40 mouse cellular contexts compared by ENCODE assay signal in genomic region chr1:63586869-63587268, GRCm38 (mm10). TPM values are rescaled to one million over a fixed set of nuclear protein-coding genes. Genes with fewer than 3 reads are reported as not detected.
DNase-seq lines count a peak whose midpoint lies in the region; ATAC-seq lines count a peak whose summit lies in the region.
"Had no signal": no experiment of that assay in that cellular context is flagged by ENCODE, and none has a peak within 500 bp of the region (broad histone marks: within the 10 kb centered on the region; RNA-seq: fewer than 3 reads in every experiment).

No protein-coding gene starts in this region.

- H3K36me3 ChIP-seq in forebrain, embryonic 10.5 days (replicated peaks) = no peaks in the 10 kb centered on the region
- no peaks in the 10 kb centered on the region for H3K36me3 ChIP-seq in forebrain, embryonic 16.5 days (ENCODE audit: control insufficient read depth, insufficient read depth)
- no peaks in the 10 kb centered on the region for H3K36me3 ChIP-seq in hindbrain, embryonic 16.5 days (ENCODE audit: control insufficient read depth, insufficient read depth, low read length)
- no peaks in the 10 kb centered on the region for H3K36me3 ChIP-seq in hindbrain, embryonic 14.5 days (replicated peaks; ENCODE audit: control insufficient read depth, insufficient read depth)
- H3K36me3 ChIP-seq in limb, embryonic 10.5 days = no peaks in the 10 kb centered on the region
- H3K36me3 ChIP-seq in midbrain, embryonic 16.5 days (ENCODE audit: control insufficient read depth, insufficient read depth, low read length) = no peaks in the 10 kb centered on the region
- H3K36me3 ChIP-seq: embryonic facial prominence, embryonic 13.5 days; heart, embryonic 10.5 days; heart, embryonic 15.5 days; hindbrain, embryonic 12.5 days; limb, embryonic 13.5 days; lung, embryonic 15.5 days; neural tube, embryonic 15.5 days had no signal

- no peaks in the 10 kb centered on the region for H3K27me3 ChIP-seq in forebrain, embryonic 10.5 days (ENCODE audit: poor library complexity, severe bottlenecking)
- no peaks in the 10 kb centered on the region for H3K27me3 ChIP-seq in forebrain, embryonic 16.5 days (replicated peaks; ENCODE audit: control insufficient read depth, insufficient read depth, low read length)
- no peaks in the 10 kb centered on the region for H3K27me3 ChIP-seq in hindbrain, embryonic 16.5 days (replicated peaks; ENCODE audit: control insufficient read depth, insufficient read depth, low read length)
- no peaks in the 10 kb centered on the region for H3K27me3 ChIP-seq in hindbrain, embryonic 14.5 days (ENCODE audit: control insufficient read depth, insufficient read depth, low read length)
- H3K27me3 ChIP-seq in limb, embryonic 10.5 days (ENCODE audit: low read depth, poor library complexity, severe bottlenecking) = no peaks in the 10 kb centered on the region
- H3K27me3 ChIP-seq in midbrain, embryonic 16.5 days (ENCODE audit: control insufficient read depth, insufficient read depth, low read depth, low read length) = no peaks in the 10 kb centered on the region
- H3K27me3 ChIP-seq: CH12.LX; embryonic facial prominence, embryonic 13.5 days; heart, embryonic 15.5 days; hindbrain, embryonic 12.5 days; limb, embryonic 13.5 days; lung, embryonic 15.5 days; neural tube, embryonic 15.5 days had no signal

- H3K9ac ChIP-seq in forebrain, embryonic 16.5 days (replicated peaks; ENCODE audit: low read depth, low read length) = no peak overlapping the region
- no peak overlapping the region for H3K9ac ChIP-seq in hindbrain, embryonic 16.5 days (ENCODE audit: low read depth, low read length)
- no peak overlapping the region for H3K9ac ChIP-seq in hindbrain, embryonic 14.5 days
- 0 out of 2 replicates have a peak overlapping the region, but pooled peaks have one; percentile 20 for H3K9ac ChIP-seq in midbrain, embryonic 16.5 days (ENCODE audit: low read depth, low read length)
- H3K9ac ChIP-seq: embryonic facial prominence, embryonic 13.5 days; heart, embryonic 15.5 days; hindbrain, embryonic 12.5 days; limb, embryonic 13.5 days; lung, embryonic 15.5 days; neural tube, embryonic 15.5 days had no signal

- ATAC-seq in forebrain, embryonic 16.5 days = no peak
- ATAC-seq in hindbrain, embryonic 16.5 days = peak; percentile 56
- ATAC-seq in hindbrain, embryonic 14.5 days (ENCODE audit: low FRiP score) = no peak
- ATAC-seq in midbrain, embryonic 16.5 days = 0 out of 2 replicates have a peak, but pooled peaks have one; percentile 36

- WGBS in forebrain, embryonic 10.5 days = 81% methylated on average over 7 of the region's 7 CpGs
- WGBS in forebrain, embryonic 16.5 days = 64% methylated on average over 7 of the region's 7 CpGs
- WGBS in hindbrain, embryonic 16.5 days = 54% methylated on average over 7 of the region's 7 CpGs
- WGBS in hindbrain, embryonic 14.5 days = 63% methylated on average over 7 of the region's 7 CpGs
- WGBS in limb, embryonic 10.5 days = 84% methylated on average over 7 of the region's 7 CpGs
- 35% methylated on average over 7 of the region's 7 CpGs for WGBS in midbrain, embryonic 16.5 days

- no peaks in the 10 kb centered on the region; the same call in 1 of the 2 replicates for H3K9me3 ChIP-seq in forebrain, embryonic 10.5 days
- H3K9me3 ChIP-seq in forebrain, embryonic 16.5 days (ENCODE audit: control insufficient read depth, low read length) = 0 out of 2 replicates have a peak, but pooled peaks cover 3% of the 10 kb centered on the region
- H3K9me3 ChIP-seq in hindbrain, embryonic 16.5 days (ENCODE audit: control insufficient read depth, low read length) = no peaks in the 10 kb centered on the region
- H3K9me3 ChIP-seq in hindbrain, embryonic 14.5 days (ENCODE audit: control insufficient read depth, low read length) = no peaks in the 10 kb centered on the region
- H3K9me3 ChIP-seq in limb, embryonic 10.5 days (replicated peaks) = no peaks in the 10 kb centered on the region
- no peaks in the 10 kb centered on the region for H3K9me3 ChIP-seq in midbrain, embryonic 16.5 days (replicated peaks; ENCODE audit: control insufficient read depth, low read length, poor library complexity, severe bottlenecking)
- H3K9me3 ChIP-seq: embryonic facial prominence, embryonic 13.5 days; heart, embryonic 10.5 days; heart, embryonic 15.5 days; hindbrain, embryonic 12.5 days; limb, embryonic 13.5 days; lung, embryonic 15.5 days; neural tube, embryonic 15.5 days had no signal

- H3K4me2 ChIP-seq in forebrain, embryonic 16.5 days (ENCODE audit: low read length) = no peak overlapping the region
- H3K4me2 ChIP-seq in hindbrain, embryonic 16.5 days (ENCODE audit: low read length) = no peak overlapping the region
- H3K4me2 ChIP-seq in hindbrain, embryonic 14.5 days (replicated peaks) = no peak overlapping the region
- H3K4me2 ChIP-seq in midbrain, embryonic 16.5 days (ENCODE audit: low read length) = no peak overlapping the region
- H3K4me2 ChIP-seq: embryonic facial prominence, embryonic 13.5 days; heart, embryonic 15.5 days; hindbrain, embryonic 12.5 days; limb, embryonic 13.5 days; liver, embryonic 11.5 days; lung, embryonic 15.5 days; neural tube, embryonic 15.5 days had no signal

- no peaks in the 10 kb centered on the region for H3K4me1 ChIP-seq in forebrain, embryonic 10.5 days
- no peaks in the 10 kb centered on the region; the same call in 1 of the 2 replicates for H3K4me1 ChIP-seq in forebrain, embryonic 16.5 days (replicated peaks; ENCODE audit: control insufficient read depth, insufficient read depth, low read length)
- H3K4me1 ChIP-seq in hindbrain, embryonic 16.5 days (ENCODE audit: control insufficient read depth, insufficient read depth, low read depth, low read length) = no peaks in the 10 kb centered on the region
- H3K4me1 ChIP-seq in hindbrain, embryonic 14.5 days (replicated peaks; ENCODE audit: control insufficient read depth, insufficient read depth, low read length) = peaks cover 7% of the 10 kb centered on the region; the same call in 1 of the 2 replicates
- H3K4me1 ChIP-seq in limb, embryonic 10.5 days = peaks cover 7% of the 10 kb centered on the region; the same call in 1 of the 2 replicates
- peaks cover 6% of the 10 kb centered on the region; the same call in 1 of the 2 replicates for H3K4me1 ChIP-seq in midbrain, embryonic 16.5 days (ENCODE audit: control insufficient read depth, insufficient read depth, low read length)
- H3K4me1 ChIP-seq: embryonic facial prominence, embryonic 13.5 days; heart, embryonic 10.5 days; heart, embryonic 15.5 days; hindbrain, embryonic 12.5 days; limb, embryonic 13.5 days; lung, embryonic 15.5 days; neural tube, embryonic 15.5 days had no signal

- no peak overlapping the region for H3K4me3 ChIP-seq in forebrain, embryonic 10.5 days
- H3K4me3 ChIP-seq in forebrain, embryonic 16.5 days (replicated peaks; ENCODE audit: low read length) = no peak overlapping the region
- no peak overlapping the region for H3K4me3 ChIP-seq in hindbrain, embryonic 16.5 days (ENCODE audit: low read length)
- no peak overlapping the region for H3K4me3 ChIP-seq in hindbrain, embryonic 14.5 days (replicated peaks; ENCODE audit: low read length)
- H3K4me3 ChIP-seq in limb, embryonic 10.5 days = no peak overlapping the region
- no peak overlapping the region for H3K4me3 ChIP-seq in midbrain, embryonic 16.5 days (ENCODE audit: low read depth, low read length)
- H3K4me3 ChIP-seq: embryonic facial prominence, embryonic 13.5 days; heart, embryonic 10.5 days; heart, embryonic 15.5 days; hindbrain, embryonic 12.5 days; layer of hippocampus, adult 2 months; left cerebral cortex, adult 2 months; limb, embryonic 13.5 days; lung, embryonic 15.5 days; neural tube, embryonic 15.5 days had no signal

- H3K27ac ChIP-seq in forebrain, embryonic 10.5 days = peak overlapping the region; percentile 25; the same call in 1 of the 2 replicates
- no peak overlapping the region for H3K27ac ChIP-seq in forebrain, embryonic 16.5 days (ENCODE audit: low read length)
- H3K27ac ChIP-seq in hindbrain, embryonic 16.5 days (ENCODE audit: low read depth, low read length) = no peak overlapping the region
- no peak overlapping the region for H3K27ac ChIP-seq in hindbrain, embryonic 14.5 days
- peak overlapping the region; percentile 15; the same call in 1 of the 2 replicates for H3K27ac ChIP-seq in limb, embryonic 10.5 days
- peak overlapping the region; percentile 2; the same call in 1 of the 2 replicates for H3K27ac ChIP-seq in midbrain, embryonic 16.5 days (ENCODE audit: low read length)
- H3K27ac ChIP-seq: embryonic facial prominence, embryonic 13.5 days; heart, embryonic 10.5 days; heart, embryonic 15.5 days; hindbrain, embryonic 12.5 days; layer of hippocampus, adult 2 months; left cerebral cortex, adult 2 months; limb, embryonic 13.5 days; lung, embryonic 15.5 days; neural tube, embryonic 15.5 days had no signal

- no peak for DNase-seq in forebrain, embryonic 10.5 days (ENCODE audit: extremely low spot score, low spot score)
- no peak for DNase-seq in hindbrain, embryonic 14.5 days (ENCODE audit: low spot score)
- DNase-seq in limb, embryonic 10.5 days (ENCODE audit: low spot score) = no peak
- no peak for DNase-seq in kidney, adult 8-10 months
- DNase-seq in adrenal gland, postnatal 4 days (ENCODE audit: low spot score in 2 of 2) = no peak
- DNase-seq: adrenal gland, postnatal 10 days; cerebellum, adult 11-12 months; cerebellum, postnatal 10 days; gastrocnemius, postnatal 10 days; heart, postnatal 36 days; kidney, adult 18-20 months; kidney, postnatal 36 days; retina, postnatal 1 day; right cerebral cortex, postnatal 14 days; thymus, adult 2 months; thymus, postnatal 36 days had no signal

RNA-seq across cellular contexts. Expression of gene Gm39653, which starts 28.9 kb away (rescaled TPM):
- not detected in 2 replicates for polyA plus RNA-seq in forebrain, embryonic 10.5 days (2016; fragmentation: Nextera tagmentation; extraction: Ambion mirVana)
- not detected in 2 replicates for polyA plus RNA-seq in forebrain, embryonic 16.5 days (2015; fragmentation: Nextera tagmentation; extraction: Ambion mirVana)
- not detected in 2 replicates for polyA plus RNA-seq in hindbrain, embryonic 16.5 days (2015; fragmentation: Nextera tagmentation; extraction: Ambion mirVana)
- polyA plus RNA-seq in hindbrain, embryonic 14.5 days (2014; fragmentation: Nextera tagmentation; extraction: Ambion mirVana) = 0.24 TPM in 1 of 2 replicates, not detected in the other
- polyA plus RNA-seq in limb, embryonic 10.5 days (2016; fragmentation: Nextera tagmentation; extraction: Ambion mirVana) = not detected in 2 replicates
- polyA plus RNA-seq in midbrain, embryonic 16.5 days (2015; fragmentation: Nextera tagmentation; extraction: Ambion mirVana) = not detected in 2 replicates
- not detected for total RNA-seq in adrenal gland, postnatal 4 days (2021)
- total RNA-seq: adrenal gland, postnatal 10 days; CH12.LX; common myeloid progenitor, adult 5-6 weeks; ES-E14; gastrocnemius, postnatal 10 days; granulocyte monocyte progenitor cell, adult 5-6 weeks; heart, postnatal 36 days; layer of hippocampus, adult 2 months; layer of hippocampus, postnatal 14 days; megakaryocyte, adult 5-6 weeks had no signal
- polyA plus RNA-seq: C2C12; embryonic facial prominence, embryonic 13.5 days; heart, embryonic 10.5 days; heart, embryonic 15.5 days; hindbrain, embryonic 12.5 days; intestine, embryonic 14.5 days; kidney, embryonic 16.5 days; limb, embryonic 13.5 days; liver, embryonic 11.5 days; liver, embryonic 16.5 days; lung, embryonic 15.5 days; small intestine, adult 2 months; thymus, adult 2 months had no signal

Comparison
In these comparisons a context has a peak if more than half of its experiments do, and no peak if none do; other contexts are left out.
1. H3K27ac ChIP-seq: peak in forebrain, embryonic 10.5 days (single experiment), limb, embryonic 10.5 days (single experiment) and midbrain, embryonic 16.5 days (single experiment); none in forebrain, embryonic 16.5 days (single experiment), hindbrain, embryonic 16.5 days (single experiment) and hindbrain, embryonic 14.5 days (single experiment).
2. ATAC-seq: peak in hindbrain, embryonic 16.5 days (single experiment) and midbrain, embryonic 16.5 days (single experiment); none in forebrain, embryonic 16.5 days (single experiment) and hindbrain, embryonic 14.5 days (single experiment).